Comparison of ENCODE assay signal across 27 mouse cellular contexts in genomic region chr11:10872267-10872666, GRCm38 (mm10).
"Had no signal": no experiment of that assay in that cellular context is flagged by ENCODE, and none has a peak within 500 bp of the region (broad histone marks: within the 10 kb centered on the region; RNA-seq: fewer than 3 reads in every experiment).

No protein-coding gene starts in this region.

- H3K27me3 ChIP-seq: heart, embryonic 13.5 days; hindbrain, embryonic 12.5 days; intestine, embryonic 15.5 days; limb, embryonic 12.5 days; liver, embryonic 13.5 days had no signal

- H3K9ac ChIP-seq: heart, embryonic 13.5 days; hindbrain, embryonic 12.5 days; hindbrain, embryonic 14.5 days; intestine, embryonic 15.5 days; limb, embryonic 12.5 days; liver, embryonic 13.5 days had no signal

- H3K27ac ChIP-seq: gastrocnemius, adult 2 months; heart, embryonic 13.5 days; hindbrain, embryonic 10.5 days; hindbrain, embryonic 12.5 days; hindbrain, embryonic 14.5 days; intestine, embryonic 15.5 days; layer of hippocampus, adult 2 months; left cerebral cortex, adult 2 months; limb, embryonic 10.5 days; limb, embryonic 12.5 days; liver, embryonic 13.5 days had no signal

- H3K4me3 ChIP-seq: gastrocnemius, adult 2 months; heart, embryonic 13.5 days; hindbrain, embryonic 10.5 days; hindbrain, embryonic 12.5 days; intestine, embryonic 15.5 days; layer of hippocampus, adult 2 months; left cerebral cortex, adult 2 months; limb, embryonic 10.5 days; limb, embryonic 12.5 days; liver, embryonic 13.5 days had no signal

- H3K9me3 ChIP-seq: heart, embryonic 13.5 days; hindbrain, embryonic 10.5 days; hindbrain, embryonic 12.5 days; intestine, embryonic 15.5 days; limb, embryonic 10.5 days; limb, embryonic 12.5 days had no signal

- H3K36me3 ChIP-seq: heart, embryonic 13.5 days; hindbrain, embryonic 10.5 days; hindbrain, embryonic 12.5 days; intestine, embryonic 15.5 days; limb, embryonic 10.5 days; limb, embryonic 12.5 days; liver, embryonic 13.5 days had no signal

- H3K4me2 ChIP-seq: heart, embryonic 11.5 days; heart, embryonic 13.5 days; hindbrain, embryonic 12.5 days; hindbrain, embryonic 14.5 days; intestine, embryonic 15.5 days; limb, embryonic 12.5 days; liver, embryonic 11.5 days; liver, embryonic 13.5 days had no signal

- DNase-seq: gastrocnemius, adult 2 months; gastrocnemius, postnatal 10 days; gastrocnemius, postnatal 25 days; heart, adult 18-20 months; heart, postnatal 10 days; heart, postnatal 4 days; kidney, adult 18-20 months; kidney, adult 8-10 months; kidney, postnatal 10 days; kidney, postnatal 25 days; kidney, postnatal 4 days; liver; liver, embryonic 13.5 days had no signal

- H3K4me1 ChIP-seq: hindbrain, embryonic 10.5 days; hindbrain, embryonic 12.5 days; intestine, embryonic 15.5 days; limb, embryonic 10.5 days; limb, embryonic 12.5 days; liver, embryonic 13.5 days had no signal

- ATAC-seq: hindbrain, embryonic 16.5 days; inflammation-experienced regulatory T-cells, adult 6 months; intestine, embryonic 15.5 days; intestine, postnatal 0 days had no signal
